Mouse (Mus musculus) cerebellum, adult 2 months (tissue): ENCODE measurements at regions not wholly inside any gene's neighbourhood (a gene's known extent, or its start where the extent isn't known, plus 50 kb on each side); places are given as distances from the start of the nearest gene placed in this dataset.

Experiments used
- DNase-seq, 2 experiments: peaks; one replicate each; pipeline ENCODE4 v3.0.0; 2021
- H3K27ac ChIP-seq: fragments of 200-500 bp; 2 replicates; pipeline ENCODE4 v1.5.1; 2012; ENCODE audit warnings: low read length, control low read depth, inconsistent platforms; ENCODE audit not compliant: insufficient read depth
- H3K27me3 ChIP-seq: fragments of 200-500 bp; 2 replicates; pipeline ENCODE4 v1.6.1; 2012; ENCODE audit warnings: inconsistent platforms, mild to moderate bottlenecking, low read length, moderate library complexity; ENCODE audit not compliant: control insufficient read depth, insufficient read depth
- H3K4me1 ChIP-seq: fragments of 200-500 bp; 2 replicates; pipeline ENCODE4 v1.6.1; 2011; ENCODE audit warnings: low read length; ENCODE audit not compliant: control insufficient read depth, insufficient read depth
- H3K4me3 ChIP-seq: fragments of 200-500 bp; replicated peaks from 2 replicates; pipeline ENCODE3; 2011; ENCODE audit warnings: mild to moderate bottlenecking, low read depth, low read length, control low read depth; ENCODE audit not compliant: insufficient read depth
- CTCF ChIP-seq: fragments of 200-500 bp; IDR thresholded peaks from 2 replicates; pipeline ENCODE4 v1.5.1; 2011; ENCODE audit warnings: low read depth, mild to moderate bottlenecking, control low read depth, low read length, moderate library complexity, borderline replicate concordance; ENCODE audit not compliant: insufficient read depth
- POLR2A ChIP-seq: fragments of 200-500 bp; IDR thresholded peaks from 2 replicates; pipeline ENCODE4 v1.6.1; 2011; ENCODE audit warnings: low read length, control low read depth, borderline replicate concordance; ENCODE audit not compliant: insufficient read depth
- WGBS: fragments of 180-500 bp; shearing (Covaris S2); methylation state at CpG from one replicate; pipeline ENCODE4 v1.1.7; 2018; 5-methylcytosine and 5-hydroxymethylcytosine counted together

- no peak overlapping the region for H3K4me3 ChIP-seq
- H3K27me3 ChIP-seq, result no peaks in the 10 kb centered on the region
- H3K4me1 ChIP-seq, result no peaks in the 10 kb centered on the region
- DNase-seq, result no peak
- no peak overlapping the region for H3K27ac ChIP-seq
- WGBS, result 66% methylated on average over 1 of the region's 1 CpGs
- TF ChIP-seq POLR2A, result no peak
These were observed 369.0 kb upstream of the Klf6 start for GRCm38 (mm10) chr13:5492266-5492665.

- H3K27ac ChIP-seq, result no peak overlapping the region
- DNase-seq, result no peak
- H3K4me3 ChIP-seq, result no peak overlapping the region
- H3K4me1 ChIP-seq, result no peaks in the 10 kb centered on the region
- no peaks in the 10 kb centered on the region for H3K27me3 ChIP-seq
- TF ChIP-seq CTCF, result no peak
- TF ChIP-seq POLR2A, result no peak
These were observed 363.7 kb upstream of the Klf6 start for GRCm38 (mm10) chr13:5497535-5497934.

GRCm38 (mm10) chr13:5511784-5512183 is 349.5 kb upstream of the Klf6 start:
- no peak for DNase-seq
- TF ChIP-seq POLR2A (no peak), CTCF (no peak)
- Histone ChIP-seq H3K27ac (no peak overlapping the region), H3K4me3 (no peak overlapping the region), H3K27me3 (no peaks in the 10 kb centered on the region), H3K4me1 (no peaks in the 10 kb centered on the region)

- 32% methylated on average over 2 of the region's 2 CpGs for WGBS
- TF ChIP-seq POLR2A (no peak), CTCF (no peak)
- peak; percentile 7 to 22 for DNase-seq
These were observed 345.7 kb upstream of the Klf6 start for GRCm38 (mm10) chr13:5515552-5515951.

GRCm38 (mm10) chr13:5516088-5516487 is 345.2 kb upstream of the Klf6 start:
- Histone ChIP-seq H3K27ac (no peak overlapping the region), H3K4me3 (no peak overlapping the region), H3K4me1 (no peaks in the 10 kb centered on the region), H3K27me3 (no peaks in the 10 kb centered on the region)
- 39% methylated on average over 2 of the region's 2 CpGs for WGBS
- TF ChIP-seq POLR2A (no peak), CTCF (no peak)
- no peak for DNase-seq

More at GRCm38 (mm10) chr13:5515552-5515951, 345.7 kb upstream of the Klf6 start:
- Histone ChIP-seq H3K27ac (no peak overlapping the region), H3K4me1 (no peaks in the 10 kb centered on the region), H3K4me3 (no peak overlapping the region), H3K27me3 (no peaks in the 10 kb centered on the region)

GRCm38 (mm10) chr13:5519181-5519580 is 342.1 kb upstream of the Klf6 start:
- WGBS, result 81% methylated on average over 1 of the region's 1 CpGs
- H3K27me3 ChIP-seq, result no peaks in the 10 kb centered on the region
- no peak for DNase-seq
- no peak overlapping the region for H3K4me3 ChIP-seq
- no peaks in the 10 kb centered on the region for H3K4me1 ChIP-seq
- TF ChIP-seq POLR2A (no peak), CTCF (no peak)
- H3K27ac ChIP-seq, result no peak overlapping the region

- WGBS, result 21% methylated on average over 1 of the region's 1 CpGs
These were observed 341.7 kb upstream of the Klf6 start for GRCm38 (mm10) chr13:5519600-5519999.

GRCm38 (mm10) chr13:5527400-5527799 is 333.9 kb upstream of the Klf6 start:
- DNase-seq, result no peak
- Histone ChIP-seq H3K4me3 (no peak overlapping the region), H3K27me3 (no peaks in the 10 kb centered on the region), H3K27ac (no peak overlapping the region), H3K4me1 (no peaks in the 10 kb centered on the region)
- 97% methylated on average over 1 of the region's 1 CpGs for WGBS
- TF ChIP-seq POLR2A (no peak), CTCF (no peak)

More at GRCm38 (mm10) chr13:5519600-5519999, 341.7 kb upstream of the Klf6 start:
- no peak overlapping the region for H3K4me3 ChIP-seq
- no peak for DNase-seq
- TF ChIP-seq POLR2A (no peak), CTCF (no peak)
- no peaks in the 10 kb centered on the region for H3K4me1 ChIP-seq
- no peaks in the 10 kb centered on the region for H3K27me3 ChIP-seq
- H3K27ac ChIP-seq, result no peak overlapping the region
